In genomic region chr3:65928614-65929272, GRCm38 (mm10) we compare ENCODE assay signal across 8 mouse cellular contexts. TPM values are rescaled to one million over a fixed set of nuclear protein-coding genes. Genes with fewer than 3 reads are reported as not detected.
DNase-seq lines count a peak whose midpoint lies in the region; ATAC-seq and TF ChIP-seq lines count a peak whose summit lies in the region.

No protein-coding gene starts in this region.

- no peak overlapping the region for H3K27ac ChIP-seq in liver, embryonic 11.5 days (ENCODE audit: low read depth, low read length)
- no peak overlapping the region for H3K27ac ChIP-seq in embryonic facial prominence, embryonic 15.5 days (replicated peaks)
- H3K27ac ChIP-seq in limb, embryonic 14.5 days (replicated peaks; ENCODE audit: low read depth, low read length): no peak overlapping the region
- H3K27ac ChIP-seq in small intestine, adult 2 months (ENCODE audit: insufficient read depth, low read depth, low read length): no peak overlapping the region

- no peak for TF ChIP-seq POLR2A in limb, embryonic 14.5 days (IDR thresholded peaks at IDR 0.05; ENCODE audit: borderline replicate concordance, extremely low read depth, insufficient read depth, insufficient read length)
- no peak for TF ChIP-seq POLR2A in small intestine, adult 2 months (IDR thresholded peaks at IDR 0.05; ENCODE audit: low read depth, low read length)

- H3K9ac ChIP-seq in liver, embryonic 11.5 days (ENCODE audit: low read depth, low read length): no peak overlapping the region
- H3K9ac ChIP-seq in embryonic facial prominence, embryonic 15.5 days: no peak overlapping the region
- H3K9ac ChIP-seq in limb, embryonic 14.5 days (ENCODE audit: low read depth, low read length, severe bottlenecking): no peak overlapping the region

- DNase-seq in liver, embryonic 11.5 days (ENCODE audit: low spot score): no peak
- no peak for DNase-seq in liver
- no peak for DNase-seq in limb, embryonic 14.5 days (ENCODE audit: low spot score)
- no peak for DNase-seq in urinary bladder, postnatal 4 days (ENCODE audit: low spot score in 2 of 2)
- DNase-seq in thymus, postnatal 36 days: no peak
- DNase-seq in urinary bladder, postnatal 25 days (ENCODE audit: low spot score): no peak

- 55% methylated on average over 4 of the region's 4 CpGs for WGBS in liver, embryonic 11.5 days
- 46% methylated on average over 4 of the region's 4 CpGs for WGBS in embryonic facial prominence, embryonic 15.5 days
- WGBS in limb, embryonic 14.5 days: 57% methylated on average over 4 of the region's 4 CpGs
- WGBS in small intestine, adult 2 months: 43% methylated on average over 4 of the region's 4 CpGs

- H3K27me3 ChIP-seq in liver, embryonic 11.5 days (replicated peaks; ENCODE audit: control insufficient read depth, insufficient read depth, low read length): no peaks in the 10 kb centered on the region
- no peaks in the 10 kb centered on the region for H3K27me3 ChIP-seq in embryonic facial prominence, embryonic 15.5 days
- no peaks in the 10 kb centered on the region for H3K27me3 ChIP-seq in limb, embryonic 14.5 days (ENCODE audit: control insufficient read depth, insufficient read depth, low read length)
- no peaks in the 10 kb centered on the region for H3K27me3 ChIP-seq in small intestine, adult 2 months (ENCODE audit: control insufficient read depth, insufficient read depth, low read length)

- H3K4me1 ChIP-seq in liver, embryonic 11.5 days (replicated peaks; ENCODE audit: control insufficient read depth, insufficient read depth, low read length): peaks cover 15% of the 10 kb centered on the region
- peaks cover 28% of the 10 kb centered on the region for H3K4me1 ChIP-seq in embryonic facial prominence, embryonic 15.5 days
- peaks cover 7% of the 10 kb centered on the region; the same call in 1 of the 2 replicates for H3K4me1 ChIP-seq in limb, embryonic 14.5 days (ENCODE audit: control insufficient read depth, insufficient read depth, low read length)
- H3K4me1 ChIP-seq in small intestine, adult 2 months (ENCODE audit: control insufficient read depth, insufficient read depth, insufficient read length, low read length): peaks cover 15% of the 10 kb centered on the region

- peak overlapping the region; percentile 58 for H3K4me2 ChIP-seq in liver, embryonic 11.5 days
- peak overlapping the region; percentile 46 for H3K4me2 ChIP-seq in embryonic facial prominence, embryonic 15.5 days (replicated peaks)
- H3K4me2 ChIP-seq in limb, embryonic 14.5 days (replicated peaks; ENCODE audit: low read depth, low read length, severe bottlenecking): peak overlapping the region; percentile 45; the same call in 1 of the 2 replicates

- no peaks in the 10 kb centered on the region for H3K9me3 ChIP-seq in liver, embryonic 11.5 days (ENCODE audit: control insufficient read depth, low read length)
- H3K9me3 ChIP-seq in embryonic facial prominence, embryonic 15.5 days (replicated peaks): no peaks in the 10 kb centered on the region
- no peaks in the 10 kb centered on the region for H3K9me3 ChIP-seq in limb, embryonic 14.5 days (ENCODE audit: control insufficient read depth, low read length)

- no peak for TF ChIP-seq CTCF in small intestine, adult 2 months (IDR thresholded peaks at IDR 0.05; ENCODE audit: extremely low read depth, insufficient read length, insufficient replicate concordance, low read depth, low read length)

- no peaks in the 10 kb centered on the region for H3K36me3 ChIP-seq in liver, embryonic 11.5 days (ENCODE audit: control insufficient read depth, insufficient read depth, low read length)
- H3K36me3 ChIP-seq in embryonic facial prominence, embryonic 15.5 days: no peaks in the 10 kb centered on the region
- no peaks in the 10 kb centered on the region for H3K36me3 ChIP-seq in limb, embryonic 14.5 days (ENCODE audit: control insufficient read depth, insufficient read depth, low read length)
- H3K36me3 ChIP-seq in small intestine, adult 2 months (ENCODE audit: control insufficient read depth, insufficient read depth, low read length): no peaks in the 10 kb centered on the region

- no peak overlapping the region for H3K4me3 ChIP-seq in liver, embryonic 11.5 days (ENCODE audit: low read depth, low read length)
- no peak overlapping the region for H3K4me3 ChIP-seq in embryonic facial prominence, embryonic 15.5 days (replicated peaks)
- H3K4me3 ChIP-seq in limb, embryonic 14.5 days (replicated peaks; ENCODE audit: low read length): no peak overlapping the region
- H3K4me3 ChIP-seq in small intestine, adult 2 months (ENCODE audit: low read depth, low read length): peak overlapping the region; percentile 42; the same call in 1 of the 2 replicates

- ATAC-seq in liver, embryonic 11.5 days (replicated peaks; ENCODE audit: low FRiP score): no peak
- ATAC-seq in embryonic facial prominence, embryonic 15.5 days (ENCODE audit: insufficient number of reproducible peaks, low FRiP score, low TSS enrichment, low read depth): no peak
- no peak for ATAC-seq in limb, embryonic 14.5 days (ENCODE audit: low FRiP score, low read depth)

RNA-seq across cellular contexts. Expression of gene Ccnl1, which starts 29.3 kb away (rescaled TPM):
- 107 TPM in 2 replicates for polyA plus RNA-seq in liver, embryonic 11.5 days (2014; fragmentation: Nextera tagmentation; extraction: Ambion mirVana)
- polyA plus RNA-seq in embryonic facial prominence, embryonic 15.5 days (2015; fragmentation: Nextera tagmentation; extraction: Ambion mirVana): 106 and 107 TPM in 2 replicates
- polyA plus RNA-seq in limb, embryonic 14.5 days (2012; rRNA removed): 122 and 137 TPM in 2 replicates
- polyA plus RNA-seq in limb, embryonic 14.5 days (2014; fragmentation: Nextera tagmentation; extraction: Ambion mirVana): 127 and 135 TPM in 2 replicates
- 46.7 and 64.3 TPM in 2 replicates for polyA plus RNA-seq in small intestine, adult 2 months (2012; rRNA removed)
